Mouse (Mus musculus): ENCODE results near the gene 0610030E20Rik. TPM values are rescaled to one million over a fixed set of nuclear protein-coding genes. Genes with fewer than 3 reads are reported as not detected.

0610030E20Rik gene
- polyA plus RNA-seq, 1 experiment from 2014 or later = 29.2 TPM

- Histone ChIP-seq H3K27me3 (no peaks in the 10 kb centered on the region), H3K4me2 (no peak overlapping the region), H3K9me3 (no peaks in the 10 kb centered on the region), H3K36me3 (peaks cover 29% of the 10 kb centered on the region), H3K4me1 (replicated peaks) (peaks cover 41% of the 10 kb centered on the region), H3K4me3 (replicated peaks) (no peak overlapping the region), H3K27ac (no peak overlapping the region), H3K9ac (replicated peaks) (no peak overlapping the region)
- ATAC-seq (ENCODE audit: insufficient number of reproducible peaks, insufficient read depth, low FRiP score, low TSS enrichment, low read depth) = no peak
- 96% methylated on average over 2 of the region's 2 CpGs for whole genome bisulfite sequencing
These were observed 3.1 kb downstream of the 0610030E20Rik start for GRCm38 (mm10) chr6:72350214-72350613.

GRCm38 (mm10) chr6:72352636-72353405, 5.7 kb downstream of the 0610030E20Rik start:
- Histone ChIP-seq H3K9me3 (no peaks in the 10 kb centered on the region), H3K36me3 (peaks cover 33% of the 10 kb centered on the region), H3K27ac (0 out of 2 replicates have a peak overlapping the region, but pooled peaks have one; percentile 41), H3K4me3 (replicated peaks) (no peak overlapping the region), H3K4me1 (replicated peaks) (peaks cover 44% of the 10 kb centered on the region), H3K4me2 (no peak overlapping the region), H3K9ac (replicated peaks) (no peak overlapping the region; the same call in 1 of the 2 replicates), H3K27me3 (no peaks in the 10 kb centered on the region; the same call in 1 of the 2 replicates)
- whole genome bisulfite sequencing = 43% methylated on average over 5 of the region's 5 CpGs
- no peak for ATAC-seq (ENCODE audit: insufficient number of reproducible peaks, insufficient read depth, low FRiP score, low TSS enrichment, low read depth)

GRCm38 (mm10) chr6:72354025-72354424, 6.9 kb downstream of the 0610030E20Rik start:
- H3K36me3 ChIP-seq = peaks cover 39% of the 10 kb centered on the region
- H3K27me3 ChIP-seq = no peaks in the 10 kb centered on the region; the same call in 1 of the 2 replicates
- 59% methylated on average over 1 of the region's 1 CpGs for WGBS
- H3K4me1 ChIP-seq (replicated peaks) = peaks cover 36% of the 10 kb centered on the region
- H3K4me2 ChIP-seq = no peak overlapping the region
- no peak for ATAC-seq (ENCODE audit: insufficient number of reproducible peaks, insufficient read depth, low FRiP score, low TSS enrichment, low read depth)
- H3K27ac ChIP-seq = no peak overlapping the region
- no peak overlapping the region for H3K4me3 ChIP-seq (replicated peaks)
- H3K9me3 ChIP-seq = no peaks in the 10 kb centered on the region
- no peak overlapping the region for H3K9ac ChIP-seq (replicated peaks)

GRCm38 (mm10) chr6:72355066-72355911, 8.2 kb downstream of the 0610030E20Rik start, which contains the start of gene Tmem150a:
TSS of gene Tmem150a (plus strand) at chr6:72355447.
- Histone ChIP-seq H3K27ac (no peak within 1 kb of the TSS), H3K9ac (replicated peaks) (peak within 1 kb of the TSS; percentile 62), H3K9me3 (no peaks in the 10 kb centered on the region), H3K4me1 (replicated peaks) (peaks cover 36% of the 10 kb centered on the region), H3K27me3 (no peaks in the 10 kb centered on the region; the same call in 1 of the 2 replicates), H3K36me3 (peaks cover 39% of the 10 kb centered on the region), H3K4me2 (peak within 1 kb of the TSS; percentile 73), H3K4me3 (replicated peaks) (peak within 1 kb of the TSS; percentile 61)
- under 1% methylated on average over 70 of the region's 71 CpGs for WGBS
- ATAC-seq (ENCODE audit: insufficient number of reproducible peaks, insufficient read depth, low FRiP score, low TSS enrichment, low read depth) = peak; percentile 82

GRCm38 (mm10) chr6:72356001-72356532, 8.9 kb downstream of the 0610030E20Rik start:
- Histone ChIP-seq H3K9me3 (no peaks in the 10 kb centered on the region), H3K36me3 (peaks cover 36% of the 10 kb centered on the region), H3K4me2 (peak overlapping the region; percentile 73), H3K9ac (replicated peaks) (peak overlapping the region; percentile 62), H3K4me3 (replicated peaks) (peak overlapping the region; percentile 61), H3K27me3 (no peaks in the 10 kb centered on the region; the same call in 1 of the 2 replicates), H3K4me1 (replicated peaks) (peaks cover 38% of the 10 kb centered on the region), H3K27ac (no peak overlapping the region)
- ATAC-seq (ENCODE audit: insufficient number of reproducible peaks, insufficient read depth, low FRiP score, low TSS enrichment, low read depth) = no peak; the same call in 1 of the 2 replicates
- WGBS = 37% methylated on average over 6 of the region's 8 CpGs

- Histone ChIP-seq H3K27ac (no peak overlapping the region), H3K4me1 (replicated peaks) (peaks cover 41% of the 10 kb centered on the region), H3K4me2 (no peak overlapping the region), H3K36me3 (peaks cover 33% of the 10 kb centered on the region), H3K4me3 (replicated peaks) (no peak overlapping the region), H3K9ac (replicated peaks) (0 out of 2 replicates have a peak overlapping the region, but pooled peaks have one; percentile 12), H3K27me3 (no peaks in the 10 kb centered on the region; the same call in 1 of the 2 replicates), H3K9me3 (no peaks in the 10 kb centered on the region)
- ATAC-seq (ENCODE audit: insufficient number of reproducible peaks, insufficient read depth, low FRiP score, low TSS enrichment, low read depth) = no peak
- WGBS = 70% methylated on average over 5 of the region's 5 CpGs
These were observed 10.3 kb downstream of the 0610030E20Rik start for GRCm38 (mm10) chr6:72357164-72358079.

- H3K27ac ChIP-seq = no peak overlapping the region
- H3K4me3 ChIP-seq (replicated peaks) = no peak overlapping the region
- no peak for ATAC-seq (ENCODE audit: insufficient number of reproducible peaks, insufficient read depth, low FRiP score, low TSS enrichment, low read depth)
- H3K9me3 ChIP-seq = no peaks in the 10 kb centered on the region
- WGBS = 85% methylated on average over 10 of the region's 10 CpGs
- peaks cover 33% of the 10 kb centered on the region for H3K4me1 ChIP-seq (replicated peaks)
- H3K9ac ChIP-seq (replicated peaks) = 0 out of 2 replicates have a peak overlapping the region, but pooled peaks have one; percentile 12
- peaks cover 33% of the 10 kb centered on the region for H3K36me3 ChIP-seq
- no peak overlapping the region for H3K4me2 ChIP-seq
- no peaks in the 10 kb centered on the region; the same call in 1 of the 2 replicates for H3K27me3 ChIP-seq
These were observed 11.1 kb downstream of the 0610030E20Rik start for GRCm38 (mm10) chr6:72358086-72358764.

GRCm38 (mm10) chr6:72359343-72359742, 12.2 kb downstream of the 0610030E20Rik start:
- Histone ChIP-seq H3K27ac (no peak overlapping the region), H3K4me2 (no peak overlapping the region), H3K36me3 (peaks cover 33% of the 10 kb centered on the region), H3K9ac (replicated peaks) (no peak overlapping the region), H3K9me3 (no peaks in the 10 kb centered on the region), H3K27me3 (no peaks in the 10 kb centered on the region; the same call in 1 of the 2 replicates), H3K4me3 (replicated peaks) (no peak overlapping the region), H3K4me1 (replicated peaks) (peaks cover 22% of the 10 kb centered on the region)
- ATAC-seq (ENCODE audit: insufficient number of reproducible peaks, insufficient read depth, low FRiP score, low TSS enrichment, low read depth) = no peak
- 76% methylated on average over 2 of the region's 2 CpGs for WGBS

- H3K4me1 ChIP-seq (replicated peaks) = peaks cover 16% of the 10 kb centered on the region
- no peak overlapping the region for H3K4me3 ChIP-seq (replicated peaks)
- no peak overlapping the region for H3K27ac ChIP-seq
- ATAC-seq (ENCODE audit: insufficient number of reproducible peaks, insufficient read depth, low FRiP score, low TSS enrichment, low read depth) = no peak
- no peak overlapping the region for H3K9ac ChIP-seq (replicated peaks)
- no peaks in the 10 kb centered on the region for H3K9me3 ChIP-seq
- no peak overlapping the region for H3K4me2 ChIP-seq
- WGBS = 83% methylated on average over 11 of the region's 11 CpGs
- peaks cover 33% of the 10 kb centered on the region for H3K36me3 ChIP-seq
- no peaks in the 10 kb centered on the region; the same call in 1 of the 2 replicates for H3K27me3 ChIP-seq
These were observed 12.9 kb downstream of the 0610030E20Rik start for GRCm38 (mm10) chr6:72359891-72360598.

Data from limb, embryonic 12.5 days (tissue).